Mouse (Mus musculus) stomach, postnatal 0 days (tissue): ENCODE results near the gene Cmas. TPM values are rescaled to one million over a fixed set of nuclear protein-coding genes. Genes with fewer than 3 reads are reported as not detected.

Experiments used
- ATAC-seq: fragments of 200-750 bp; cut with Nextera tagmentation; 2 replicates; pipeline ENCODE4 v1.8.0; 2017; ENCODE audit not compliant: low FRiP score, low TSS enrichment
- DNase-seq: peaks from one replicate; pipeline ENCODE4 v3.0.0-alpha.2; 2016; ENCODE audit warnings: low spot score
- H3K27ac ChIP-seq: fragments of 300-500 bp; sonication (generic); replicated peaks from 2 replicates; pipeline ENCODE4 v1.5.1; 2014; ENCODE audit warnings: mild to moderate bottlenecking, control low read depth
- H3K27me3 ChIP-seq: fragments of 300-500 bp; sonication (generic); 2 replicates; pipeline ENCODE4 v1.6.1; 2014; ENCODE audit warnings: low read length; ENCODE audit not compliant: control insufficient read depth, insufficient read depth
- H3K36me3 ChIP-seq: fragments of 300-500 bp; sonication (generic); 2 replicates; pipeline ENCODE4 v1.6.1; 2014; ENCODE audit warnings: low read length, mixed read lengths; ENCODE audit not compliant: control insufficient read depth, insufficient read depth
- H3K4me1 ChIP-seq: fragments of 300-500 bp; sonication (generic); replicated peaks from 2 replicates; pipeline ENCODE4 v1.6.1; 2014; ENCODE audit warnings: antibody characterized with exemption; ENCODE audit not compliant: control insufficient read depth, insufficient read depth
- H3K4me2 ChIP-seq: fragments of 300-500 bp; sonication (generic); replicated peaks from 2 replicates; pipeline ENCODE4 v1.6.1; 2014; ENCODE audit warnings: low read depth, mild to moderate bottlenecking, control low read depth, moderate library complexity
- H3K4me3 ChIP-seq: fragments of 300-500 bp; sonication (generic); 2 replicates; pipeline ENCODE4 v1.5.1; 2014; ENCODE audit warnings: low read depth, low read length, control low read depth
- H3K9ac ChIP-seq: fragments of 300-500 bp; sonication (generic); 2 replicates; pipeline ENCODE4 v1.6.1; 2014; ENCODE audit warnings: mild to moderate bottlenecking, low read length, control low read depth, mixed read lengths
- H3K9me3 ChIP-seq: fragments of 300-500 bp; sonication (generic); 2 replicates; pipeline ENCODE4 v1.6.1; 2016; ENCODE audit warnings: low read length; ENCODE audit not compliant: control insufficient read depth
- CTCF ChIP-seq: IDR thresholded peaks from 2 replicates; pipeline ENCODE4 v1.5.1; 2016; ENCODE audit warnings: antibody characterized with exemption, low read depth, mild to moderate bottlenecking, moderate library complexity
- EP300 ChIP-seq: optimal IDR thresholded peaks from 2 replicates; pipeline ENCODE3; 2016; ENCODE audit warnings: antibody characterized with exemption
- WGBS: fragments of 180-500 bp; shearing (Covaris S2); extraction: QIAGEN DNeasy Blood & Tissue Kit; methylation state at CpG from one replicate; pipeline ENCODE4 v1.1.7; 2014; 5-methylcytosine and 5-hydroxymethylcytosine counted together
- polyA plus RNA-seq: library from polyadenylated mRNA; unstranded; fragments of >200 nt; fragmentation: Nextera tagmentation; extraction: Ambion mirVana; gene quantifications from 2 replicates; pipeline ENCODE4 v1.2.1, GENCODE M21; 2015

The Cmas gene
- polyA plus RNA-seq, 1 experiment from 2014 or later: 79.5 TPM

- ATAC-seq: no peak
- H3K4me2 ChIP-seq: no peak overlapping the region
- TF ChIP-seq CTCF (no peak), EP300 (no peak)
These were observed 31.8 kb downstream of the Cmas start for GRCm38 (mm10) chr6:142788042-142788987.

DNA sequence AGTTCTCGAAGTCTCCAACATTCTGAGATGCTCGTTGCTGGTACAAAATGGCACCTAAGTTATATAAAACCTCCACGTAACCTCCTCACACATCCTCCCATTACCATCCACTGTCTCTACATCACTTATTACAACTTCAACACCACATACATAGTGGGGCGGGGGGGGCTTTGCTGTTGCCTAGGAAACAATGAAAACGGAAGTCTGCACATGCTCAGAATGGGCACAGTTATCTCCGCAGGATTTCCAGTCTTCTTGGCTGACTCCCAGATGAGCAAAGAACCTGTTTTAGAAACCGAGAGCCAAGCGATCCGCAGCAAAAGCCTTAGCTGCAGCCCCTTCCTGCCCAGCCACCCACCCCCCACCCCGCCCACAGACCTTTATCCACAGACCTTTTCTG is 33.2 kb downstream of the Cmas start:
- no peaks in the 10 kb centered on the region for H3K27me3 ChIP-seq
- 88% methylated on average over 10 of the region's 10 CpGs for WGBS
- no peak overlapping the region for H3K27ac ChIP-seq
- H3K9me3 ChIP-seq: no peaks in the 10 kb centered on the region
- DNase-seq (no peak), ATAC-seq (no peak)
- H3K4me2 ChIP-seq: no peak overlapping the region
- no peaks in the 10 kb centered on the region for H3K36me3 ChIP-seq
- H3K4me1 ChIP-seq: no peaks in the 10 kb centered on the region
- no peak overlapping the region for H3K4me3 ChIP-seq
- TF ChIP-seq EP300: no peak
- TF ChIP-seq CTCF: no peak
- no peak overlapping the region for H3K9ac ChIP-seq

More at GRCm38 (mm10) chr6:142788042-142788987, 31.8 kb downstream of the Cmas start:
- Histone ChIP-seq H3K9me3 (no peaks in the 10 kb centered on the region), H3K27ac (no peak overlapping the region), H3K4me1 (no peaks in the 10 kb centered on the region), H3K4me3 (no peak overlapping the region), H3K9ac (no peak overlapping the region), H3K27me3 (no peaks in the 10 kb centered on the region), H3K36me3 (no peaks in the 10 kb centered on the region)
- peak; percentile 29 for DNase-seq
- WGBS: 45% methylated on average over 18 of the region's 18 CpGs

DNA sequence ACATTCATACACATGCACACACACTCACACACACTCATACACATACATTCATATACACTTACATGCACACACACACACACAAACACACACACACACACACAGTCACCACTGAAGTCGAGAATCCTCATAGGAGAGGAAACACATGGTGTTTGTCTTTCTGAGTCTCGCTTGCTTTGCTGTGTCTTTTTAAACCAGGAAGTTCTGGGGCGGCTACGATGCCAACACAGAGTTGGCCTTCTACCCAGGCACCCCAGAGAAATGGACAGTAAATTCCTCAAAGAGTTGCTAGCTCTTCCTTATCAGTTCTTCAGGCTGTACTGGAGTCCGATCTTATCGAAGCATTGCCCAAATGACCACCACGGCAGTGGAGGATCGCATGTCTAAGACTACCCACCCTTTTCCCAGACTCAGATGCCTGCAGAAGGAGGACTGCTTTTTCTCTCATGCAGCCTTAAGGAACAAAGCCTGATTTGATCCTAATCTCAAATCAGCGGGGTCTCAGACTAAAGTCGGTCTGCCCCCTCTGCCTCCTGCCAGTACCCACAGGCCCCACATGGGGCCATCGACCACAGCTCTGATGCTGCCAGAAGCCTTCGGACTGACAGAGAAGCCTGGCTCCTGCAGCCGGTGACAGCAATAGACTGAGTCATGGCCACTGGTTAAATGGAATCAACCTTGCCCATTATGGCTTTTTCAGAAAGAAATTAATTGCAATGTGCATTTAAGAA is 35.9 kb downstream of the Cmas start:
- Histone ChIP-seq H3K4me2 (no peak overlapping the region), H3K9ac (no peak overlapping the region)
- WGBS: 52% methylated on average over 13 of the region's 13 CpGs

DNA sequence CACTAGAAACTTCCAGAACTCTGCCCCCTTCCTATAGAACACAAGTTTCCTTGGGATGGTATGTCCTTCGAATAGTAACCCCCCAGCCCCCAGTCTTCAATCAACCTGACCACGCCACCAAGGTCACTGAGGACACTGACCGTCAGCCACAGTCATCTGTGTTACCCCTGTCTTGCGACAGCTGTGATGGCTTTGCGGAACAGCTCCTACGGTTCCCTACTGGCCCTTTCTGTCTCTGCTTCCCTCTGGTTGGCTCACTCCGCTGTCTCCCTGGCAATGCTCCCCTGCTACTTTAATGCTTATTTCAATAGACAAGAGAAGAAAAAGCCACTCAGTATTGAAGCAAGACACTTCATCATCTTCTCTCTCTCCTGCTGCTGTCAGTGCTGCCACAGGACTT is 37.0 kb downstream of the Cmas start:
- no peaks in the 10 kb centered on the region for H3K9me3 ChIP-seq
- no peaks in the 10 kb centered on the region for H3K27me3 ChIP-seq
- no peak overlapping the region for H3K4me2 ChIP-seq
- DNase-seq: no peak
- H3K27ac ChIP-seq: no peak overlapping the region
- no peaks in the 10 kb centered on the region for H3K36me3 ChIP-seq
- no peak overlapping the region for H3K9ac ChIP-seq
- TF ChIP-seq CTCF: no peak
- no peak for TF ChIP-seq EP300
- ATAC-seq: no peak
- no peak overlapping the region for H3K4me3 ChIP-seq
- H3K4me1 ChIP-seq: no peaks in the 10 kb centered on the region
- WGBS: 36% methylated on average over 7 of the region's 7 CpGs

More for the DNA sequence above, 35.9 kb downstream of the Cmas start:
- DNase-seq: no peak
- ATAC-seq: no peak
- no peaks in the 10 kb centered on the region for H3K27me3 ChIP-seq
- H3K4me3 ChIP-seq: no peak overlapping the region
- no peak overlapping the region for H3K27ac ChIP-seq
- no peak for TF ChIP-seq EP300
- no peaks in the 10 kb centered on the region for H3K36me3 ChIP-seq
- no peaks in the 10 kb centered on the region for H3K4me1 ChIP-seq
- H3K9me3 ChIP-seq: no peaks in the 10 kb centered on the region

DNA sequence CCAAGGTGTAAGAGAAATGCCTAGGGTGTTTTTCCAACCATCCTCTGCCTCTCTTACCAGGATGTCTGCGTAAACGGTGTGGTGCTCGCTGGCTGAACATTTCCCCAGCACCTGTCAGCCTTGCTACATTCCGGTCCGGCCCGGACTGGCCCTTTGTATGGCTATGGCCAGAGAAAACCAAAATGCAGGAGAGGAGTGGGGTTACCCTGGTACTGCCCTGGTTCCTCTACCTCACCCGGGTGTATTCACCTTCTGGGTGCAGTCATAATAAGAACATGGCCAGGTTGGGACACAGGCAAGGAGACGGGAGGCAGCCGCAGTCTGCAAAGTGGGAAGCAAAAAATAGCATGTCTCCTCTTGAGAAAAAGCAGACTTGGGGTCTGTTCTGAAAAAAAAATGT is 38.6 kb downstream of the Cmas start:
- TF ChIP-seq EP300 (no peak), CTCF (no peak)
- H3K27me3 ChIP-seq: no peaks in the 10 kb centered on the region
- no peak overlapping the region for H3K4me2 ChIP-seq
- no peaks in the 10 kb centered on the region for H3K4me1 ChIP-seq
- whole genome bisulfite sequencing: 61% methylated on average over 9 of the region's 9 CpGs
- no peak for DNase-seq
- H3K9ac ChIP-seq: no peak overlapping the region
- no peak overlapping the region for H3K4me3 ChIP-seq
- no peak for ATAC-seq
- H3K9me3 ChIP-seq: no peaks in the 10 kb centered on the region
- H3K27ac ChIP-seq: no peak overlapping the region
- H3K36me3 ChIP-seq: no peaks in the 10 kb centered on the region
